Mouse (Mus musculus): Measurements from ENCODE around the gene Dab2ip. TPM values are rescaled to one million over a fixed set of nuclear protein-coding genes. Genes with fewer than 3 reads are reported as not detected.

Gene Dab2ip
- total and polyA plus RNA-seq, 3 experiments: 0.02 to 2.2 (median 0.16) TPM

DNA sequence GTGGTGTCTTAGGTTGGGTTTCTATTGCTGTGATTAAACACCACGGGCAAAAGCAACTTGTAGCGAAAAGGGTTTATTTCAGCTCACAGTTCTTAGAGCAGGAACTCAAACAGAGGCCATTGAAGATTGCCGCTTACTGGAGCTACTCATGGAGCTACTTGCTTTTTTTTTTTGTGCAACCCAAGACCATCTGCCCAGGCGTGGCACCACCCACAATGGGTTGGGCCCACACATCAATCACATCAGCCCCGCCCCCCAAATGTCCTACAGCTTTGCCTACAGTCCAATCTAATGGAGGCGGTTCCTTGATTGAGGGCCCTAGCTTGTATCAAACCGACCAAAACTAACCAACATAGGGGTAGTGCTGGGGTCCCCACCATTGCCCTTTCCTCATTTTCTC, 205.8 kb downstream of the Dab2ip start:
- Histone ChIP-seq H3K27me3 (ENCODE audit: insufficient read depth, low read length) (peaks cover 19% of the 10 kb centered on the region), H3K9me3 (replicated peaks) (no peaks in the 10 kb centered on the region), H3K36me3 (replicated peaks) (no peaks in the 10 kb centered on the region), H3K4me3 (ENCODE audit: low read depth, low read length) (no peak overlapping the region), H3K4me1 (ENCODE audit: insufficient read depth, low read depth, low read length) (no peaks in the 10 kb centered on the region)
- DNase-seq (ENCODE audit: low spot score) (no peak), ATAC-seq (ENCODE audit: extremely low read depth, insufficient number of reproducible peaks, low FRiP score, poor library complexity, severe bottlenecking) (no peak)
- TF ChIP-seq CTCF (IDR thresholded peaks at IDR 0.05; ENCODE audit: low read depth, low read length) (no peak), GATA2 (IDR thresholded peaks at IDR 0.05; ENCODE audit: borderline replicate concordance, low read depth, low read length) (no peak), TAL1 (conservative IDR thresholded peaks at IDR 0.05; ENCODE audit: low read depth, low read length) (no peak), GATA1 (IDR thresholded peaks at IDR 0.05; ENCODE audit: borderline replicate concordance, low read length) (no peak), POLR2AphosphoS5 (IDR thresholded peaks at IDR 0.05; ENCODE audit: insufficient replicate concordance, low read depth, low read length) (no peak)

DNA sequence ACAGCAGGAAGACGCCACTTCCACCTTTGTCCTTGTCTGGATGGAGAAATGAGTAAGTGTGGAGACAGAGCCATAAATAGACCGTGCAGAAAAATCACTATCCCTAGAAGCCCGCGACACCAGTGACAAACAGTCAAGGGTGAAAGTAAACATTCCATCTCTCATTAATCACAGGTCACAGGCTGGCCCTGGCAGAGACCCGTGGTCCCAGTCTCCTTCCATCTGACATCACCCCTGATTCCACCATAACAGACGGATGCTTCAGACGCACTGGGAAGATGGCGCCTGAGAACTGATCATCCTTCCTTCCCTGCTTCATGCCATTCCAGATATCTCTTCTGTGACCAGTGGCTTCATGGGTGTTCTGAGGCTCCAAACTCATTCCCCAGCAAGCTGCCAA, 206.3 kb downstream of the Dab2ip start:
- Histone ChIP-seq H3K4me3 (ENCODE audit: low read depth, low read length) (no peak overlapping the region), H3K4me1 (ENCODE audit: insufficient read depth, low read depth, low read length) (no peaks in the 10 kb centered on the region), H3K9me3 (replicated peaks) (no peaks in the 10 kb centered on the region), H3K36me3 (replicated peaks) (no peaks in the 10 kb centered on the region), H3K27me3 (ENCODE audit: insufficient read depth, low read length) (peaks cover 16% of the 10 kb centered on the region)
- TF ChIP-seq TAL1 (conservative IDR thresholded peaks at IDR 0.05; ENCODE audit: low read depth, low read length) (no peak), GATA2 (IDR thresholded peaks at IDR 0.05; ENCODE audit: borderline replicate concordance, low read depth, low read length) (no peak), CTCF (IDR thresholded peaks at IDR 0.05; ENCODE audit: low read depth, low read length) (no peak), POLR2AphosphoS5 (IDR thresholded peaks at IDR 0.05; ENCODE audit: insufficient replicate concordance, low read depth, low read length) (no peak), GATA1 (IDR thresholded peaks at IDR 0.05; ENCODE audit: borderline replicate concordance, low read length) (no peak)
- no peak for DNase-seq (ENCODE audit: low spot score)
- ATAC-seq (ENCODE audit: extremely low read depth, insufficient number of reproducible peaks, low FRiP score, poor library complexity, severe bottlenecking): no peak

DNA sequence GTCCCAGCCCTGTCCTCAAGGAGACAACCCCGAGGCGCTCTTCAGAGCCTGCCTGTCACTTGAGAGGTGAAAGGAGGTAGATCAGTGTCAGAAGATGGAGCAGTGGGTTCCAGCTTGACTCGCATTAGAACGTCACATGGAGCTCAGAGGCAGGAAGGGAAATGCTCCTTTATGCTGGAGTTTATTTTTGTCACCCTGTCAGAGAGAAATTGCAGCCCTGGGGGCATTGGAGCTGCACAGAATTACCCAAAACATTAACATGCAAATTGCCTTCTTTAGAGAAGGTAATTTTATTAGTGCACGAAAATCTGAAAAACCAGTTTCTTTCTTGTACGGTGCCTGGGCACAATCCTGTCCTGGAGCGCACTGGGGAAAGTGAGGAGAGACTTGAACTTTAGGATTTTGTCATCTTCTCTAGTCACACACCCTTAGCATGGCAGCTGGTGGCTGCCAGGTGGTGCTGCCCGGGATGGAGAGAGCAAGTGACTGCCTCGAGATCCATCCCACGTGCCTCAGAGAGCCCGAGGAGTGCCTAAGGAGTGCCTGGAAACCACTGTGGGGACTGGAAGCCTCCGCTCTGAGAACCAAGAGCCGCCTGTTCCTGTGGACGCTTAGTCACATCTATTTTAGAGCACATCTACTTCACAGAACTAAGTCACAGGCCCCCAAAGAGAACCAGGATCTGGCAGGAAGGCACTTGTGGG, 209.9 kb downstream of the Dab2ip start:
- ATAC-seq (ENCODE audit: extremely low read depth, insufficient number of reproducible peaks, low FRiP score, poor library complexity, severe bottlenecking) (no peak), DNase-seq (ENCODE audit: low spot score) (no peak)
- no peaks in the 10 kb centered on the region for H3K9me3 ChIP-seq (replicated peaks)
- H3K4me3 ChIP-seq (ENCODE audit: low read depth, low read length): no peak overlapping the region
- no peaks in the 10 kb centered on the region for H3K4me1 ChIP-seq (ENCODE audit: insufficient read depth, low read depth, low read length)
- peaks cover 18% of the 10 kb centered on the region for H3K27me3 ChIP-seq (ENCODE audit: insufficient read depth, low read length)
- H3K36me3 ChIP-seq (replicated peaks): no peaks in the 10 kb centered on the region
- TF ChIP-seq GATA1 (IDR thresholded peaks at IDR 0.05; ENCODE audit: borderline replicate concordance, low read length) (no peak), POLR2AphosphoS5 (IDR thresholded peaks at IDR 0.05; ENCODE audit: insufficient replicate concordance, low read depth, low read length) (no peak)

DNA sequence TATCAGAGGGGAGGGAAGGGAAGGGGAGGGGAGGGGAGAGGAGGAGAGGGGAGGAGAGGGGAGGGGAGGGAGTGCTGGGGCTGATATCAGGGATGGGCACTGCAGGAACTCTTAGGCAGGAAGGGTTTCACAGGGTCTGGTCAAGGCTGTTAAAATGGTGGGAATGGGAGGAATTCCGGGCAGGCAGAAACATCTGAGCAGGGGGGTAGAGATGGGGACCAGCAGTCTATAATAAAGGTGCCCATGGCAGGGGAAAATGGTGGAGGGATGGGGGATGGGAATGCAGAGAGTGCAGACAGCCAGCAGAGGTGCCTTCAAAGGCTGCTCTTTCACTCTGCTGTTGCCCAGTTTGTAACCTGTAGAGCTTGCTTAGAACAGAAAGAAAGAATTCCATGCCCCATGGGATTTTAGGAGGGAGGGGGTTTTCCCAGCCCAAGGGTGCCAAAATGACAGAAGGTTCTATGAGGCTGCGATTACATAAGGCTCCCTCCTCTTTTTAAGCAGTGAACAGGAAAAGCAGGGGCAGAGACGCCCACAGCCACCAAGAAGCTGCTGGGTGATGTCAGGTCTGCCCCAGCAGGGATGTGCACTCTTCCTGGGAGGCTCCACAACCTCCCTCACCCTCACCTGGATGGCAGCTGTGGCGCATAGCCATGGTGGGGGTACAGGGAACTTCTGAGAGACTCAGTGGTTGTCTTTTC, 210.6 kb downstream of the Dab2ip start:
- no peak for TF ChIP-seq GATA1 (IDR thresholded peaks at IDR 0.05; ENCODE audit: borderline replicate concordance, low read length)
- no peak for TF ChIP-seq POLR2AphosphoS5 (IDR thresholded peaks at IDR 0.05; ENCODE audit: insufficient replicate concordance, low read depth, low read length)
- TF ChIP-seq GATA2 (IDR thresholded peaks at IDR 0.05; ENCODE audit: borderline replicate concordance, low read depth, low read length): no peak
- no peak for TF ChIP-seq TAL1 (conservative IDR thresholded peaks at IDR 0.05; ENCODE audit: low read depth, low read length)
- no peak for TF ChIP-seq CTCF (IDR thresholded peaks at IDR 0.05; ENCODE audit: low read depth, low read length)
- ATAC-seq (ENCODE audit: extremely low read depth, insufficient number of reproducible peaks, low FRiP score, poor library complexity, severe bottlenecking) (no peak), DNase-seq (ENCODE audit: low spot score) (no peak)
- Histone ChIP-seq H3K4me1 (ENCODE audit: insufficient read depth, low read depth, low read length) (no peaks in the 10 kb centered on the region), H3K4me3 (ENCODE audit: low read depth, low read length) (no peak overlapping the region), H3K27me3 (ENCODE audit: insufficient read depth, low read length) (peaks cover 18% of the 10 kb centered on the region), H3K36me3 (replicated peaks) (no peaks in the 10 kb centered on the region), H3K9me3 (replicated peaks) (no peaks in the 10 kb centered on the region)

DNA sequence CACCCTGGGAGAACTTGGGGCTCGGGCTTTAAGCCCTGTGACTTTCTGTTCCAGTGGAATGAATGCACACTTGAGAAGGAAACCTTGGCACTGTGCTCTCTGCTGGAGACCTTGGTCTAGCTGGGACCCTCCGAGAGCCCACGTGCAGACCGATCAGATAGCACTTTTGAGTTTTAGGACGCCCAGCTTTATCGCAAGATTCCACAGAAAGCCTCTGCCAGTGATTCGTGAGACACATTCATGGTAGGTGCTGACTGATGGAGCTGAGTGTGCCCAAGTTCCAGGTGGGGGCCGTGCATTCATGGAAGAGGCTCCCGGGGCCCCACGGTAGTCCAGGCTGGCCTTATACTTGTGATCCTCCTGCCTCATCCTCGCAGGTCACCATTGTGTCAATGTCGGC, 211.3 kb downstream of the Dab2ip start:
- Histone ChIP-seq H3K4me1 (ENCODE audit: insufficient read depth, low read depth, low read length) (no peaks in the 10 kb centered on the region), H3K9me3 (replicated peaks) (no peaks in the 10 kb centered on the region), H3K36me3 (replicated peaks) (no peaks in the 10 kb centered on the region), H3K4me3 (ENCODE audit: low read depth, low read length) (no peak overlapping the region), H3K27me3 (ENCODE audit: insufficient read depth, low read length) (peaks cover 18% of the 10 kb centered on the region)
- no peak for TF ChIP-seq TAL1 (conservative IDR thresholded peaks at IDR 0.05; ENCODE audit: low read depth, low read length)
- ATAC-seq (ENCODE audit: extremely low read depth, insufficient number of reproducible peaks, low FRiP score, poor library complexity, severe bottlenecking): no peak
- no peak for DNase-seq (ENCODE audit: low spot score)

DNA sequence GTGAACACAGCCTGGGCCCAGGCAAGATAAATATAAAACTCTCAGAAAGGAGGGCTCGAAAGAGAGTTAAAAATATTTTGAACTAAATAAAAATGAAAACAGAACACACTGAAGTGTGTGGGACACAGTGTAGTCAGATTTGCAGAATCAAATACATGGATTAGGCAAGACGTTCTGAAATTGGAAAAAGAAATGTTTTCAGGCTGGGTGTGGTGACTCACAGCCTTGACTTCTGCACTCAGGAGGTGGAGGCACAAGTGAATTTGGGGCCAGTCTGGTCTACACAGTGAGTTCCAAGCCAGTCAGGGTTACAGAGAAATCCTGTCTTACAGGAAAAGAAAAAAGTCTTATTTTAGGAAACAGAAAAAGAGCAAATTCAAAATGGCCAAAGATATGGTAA, 212.5 kb downstream of the Dab2ip start:
- H3K4me1 ChIP-seq (ENCODE audit: insufficient read depth, low read depth, low read length): no peaks in the 10 kb centered on the region
- ATAC-seq (ENCODE audit: extremely low read depth, insufficient number of reproducible peaks, low FRiP score, poor library complexity, severe bottlenecking): no peak
- H3K36me3 ChIP-seq (replicated peaks): no peaks in the 10 kb centered on the region
- TF ChIP-seq GATA2 (IDR thresholded peaks at IDR 0.05; ENCODE audit: borderline replicate concordance, low read depth, low read length): no peak
- TF ChIP-seq TAL1 (conservative IDR thresholded peaks at IDR 0.05; ENCODE audit: low read depth, low read length): no peak
- no peak for DNase-seq (ENCODE audit: low spot score)
- H3K4me3 ChIP-seq (ENCODE audit: low read depth, low read length): no peak overlapping the region
- H3K27me3 ChIP-seq (ENCODE audit: insufficient read depth, low read length): peaks cover 16% of the 10 kb centered on the region
- no peaks in the 10 kb centered on the region for H3K9me3 ChIP-seq (replicated peaks)

Measured in G1E (cell line).